Mouse (Mus musculus) stomach, postnatal 0 days (tissue): ENCODE results near the gene Trpv2. TPM values are rescaled to one million over a fixed set of nuclear protein-coding genes. Genes with fewer than 3 reads are reported as not detected.

Experiments used
- ATAC-seq: fragments of 200-750 bp; cut with Nextera tagmentation; 2 replicates; pipeline ENCODE4 v1.8.0; 2017; ENCODE audit not compliant: low FRiP score, low TSS enrichment
- DNase-seq: peaks from one replicate; pipeline ENCODE4 v3.0.0-alpha.2; 2016; ENCODE audit warnings: low spot score
- H3K27ac ChIP-seq: fragments of 300-500 bp; sonication (generic); replicated peaks from 2 replicates; pipeline ENCODE4 v1.5.1; 2014; ENCODE audit warnings: mild to moderate bottlenecking, control low read depth
- H3K27me3 ChIP-seq: fragments of 300-500 bp; sonication (generic); 2 replicates; pipeline ENCODE4 v1.6.1; 2014; ENCODE audit warnings: low read length; ENCODE audit not compliant: control insufficient read depth, insufficient read depth
- H3K36me3 ChIP-seq: fragments of 300-500 bp; sonication (generic); 2 replicates; pipeline ENCODE4 v1.6.1; 2014; ENCODE audit warnings: low read length, mixed read lengths; ENCODE audit not compliant: control insufficient read depth, insufficient read depth
- H3K4me1 ChIP-seq: fragments of 300-500 bp; sonication (generic); replicated peaks from 2 replicates; pipeline ENCODE4 v1.6.1; 2014; ENCODE audit warnings: antibody characterized with exemption; ENCODE audit not compliant: control insufficient read depth, insufficient read depth
- H3K4me2 ChIP-seq: fragments of 300-500 bp; sonication (generic); replicated peaks from 2 replicates; pipeline ENCODE4 v1.6.1; 2014; ENCODE audit warnings: low read depth, mild to moderate bottlenecking, control low read depth, moderate library complexity
- H3K4me3 ChIP-seq: fragments of 300-500 bp; sonication (generic); 2 replicates; pipeline ENCODE4 v1.5.1; 2014; ENCODE audit warnings: low read depth, low read length, control low read depth
- H3K9ac ChIP-seq: fragments of 300-500 bp; sonication (generic); 2 replicates; pipeline ENCODE4 v1.6.1; 2014; ENCODE audit warnings: mild to moderate bottlenecking, low read length, control low read depth, mixed read lengths
- H3K9me3 ChIP-seq: fragments of 300-500 bp; sonication (generic); 2 replicates; pipeline ENCODE4 v1.6.1; 2016; ENCODE audit warnings: low read length; ENCODE audit not compliant: control insufficient read depth
- CTCF ChIP-seq: IDR thresholded peaks from 2 replicates; pipeline ENCODE4 v1.5.1; 2016; ENCODE audit warnings: antibody characterized with exemption, low read depth, mild to moderate bottlenecking, moderate library complexity
- EP300 ChIP-seq: optimal IDR thresholded peaks from 2 replicates; pipeline ENCODE3; 2016; ENCODE audit warnings: antibody characterized with exemption
- WGBS: fragments of 180-500 bp; shearing (Covaris S2); extraction: QIAGEN DNeasy Blood & Tissue Kit; methylation state at CpG from one replicate; pipeline ENCODE4 v1.1.7; 2014; 5-methylcytosine and 5-hydroxymethylcytosine counted together
- polyA plus RNA-seq: library from polyadenylated mRNA; unstranded; fragments of >200 nt; fragmentation: Nextera tagmentation; extraction: Ambion mirVana; gene quantifications from 2 replicates; pipeline ENCODE4 v1.2.1, GENCODE M21; 2015

Trpv2 gene
- polyA plus RNA-seq, 1 experiment from 2014 or later: 11.0 TPM

- 0 out of 2 replicates have a peak, but pooled peaks cover 3% of the 10 kb centered on the region for H3K36me3 ChIP-seq
These were observed 23.5 kb upstream of the Trpv2 start, which contains the start of gene Ubb for GRCm38 (mm10) chr11:62550727-62551225. Ubb (plus strand) TSS chr11:62551171.

DNA sequence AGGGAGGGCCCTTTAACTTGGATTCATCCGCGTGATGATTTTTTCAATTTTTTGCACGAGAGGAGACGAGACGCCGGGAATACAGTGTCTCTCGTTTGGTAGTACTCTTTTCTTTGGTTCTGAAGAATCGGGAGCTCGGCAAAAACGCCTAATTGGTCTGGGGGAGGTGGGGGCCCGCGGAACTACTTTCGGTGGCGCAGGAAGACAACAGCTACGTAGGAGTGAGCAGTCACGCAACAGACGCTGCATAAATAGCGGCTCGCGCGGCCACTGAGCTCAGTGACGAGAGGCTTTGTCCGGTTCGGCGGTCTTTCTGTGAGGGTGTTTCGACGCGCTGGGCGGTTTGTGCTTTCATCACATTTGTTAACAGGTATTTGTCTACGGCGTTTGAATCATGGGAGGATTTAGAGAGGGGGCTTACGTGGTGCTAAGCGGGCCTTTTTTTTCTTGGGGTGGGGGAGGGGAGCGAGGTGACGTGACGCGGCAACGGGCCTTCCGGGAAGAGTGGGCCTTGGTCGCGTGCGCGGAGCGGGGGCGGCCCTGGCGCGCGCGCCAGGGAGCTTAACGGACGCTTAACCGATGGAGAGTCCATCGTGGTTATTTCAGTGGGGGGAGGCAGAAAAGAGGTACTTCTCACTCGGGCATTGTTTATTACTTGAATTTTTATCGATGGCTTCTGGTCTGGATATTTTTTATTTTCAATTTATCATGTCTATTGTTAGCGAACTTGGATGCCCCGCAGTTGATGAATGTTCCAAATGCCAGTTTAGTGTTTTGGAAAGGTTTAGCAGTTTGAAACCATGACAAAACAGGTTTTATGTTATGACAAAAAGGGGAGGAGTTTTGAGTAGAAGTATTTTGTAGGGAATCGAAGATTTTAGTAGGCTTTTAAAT, 22.8 kb upstream of the Trpv2 start:
- H3K27ac ChIP-seq: peak overlapping the region; percentile 73
- H3K4me3 ChIP-seq: peak overlapping the region; percentile 68
- H3K36me3 ChIP-seq: 0 out of 2 replicates have a peak, but pooled peaks cover 3% of the 10 kb centered on the region
- H3K27me3 ChIP-seq: no peaks in the 10 kb centered on the region
- no peaks in the 10 kb centered on the region for H3K9me3 ChIP-seq
- peak overlapping the region; percentile 61 for H3K4me2 ChIP-seq
- peaks cover 3% of the 10 kb centered on the region; the same call in 1 of the 2 replicates for H3K4me1 ChIP-seq
- TF ChIP-seq EP300 (peak; percentile 78), CTCF (no peak)
- ATAC-seq (peak; percentile 79), DNase-seq (peak; percentile 89)
- peak overlapping the region; percentile 75 for H3K9ac ChIP-seq
- WGBS: under 1% methylated on average over 58 of the region's 58 CpGs

More at GRCm38 (mm10) chr11:62550727-62551225, 23.5 kb upstream of the Trpv2 start, which contains the start of gene Ubb:
- Histone ChIP-seq H3K9me3 (no peaks in the 10 kb centered on the region), H3K4me1 (peaks cover 3% of the 10 kb centered on the region; the same call in 1 of the 2 replicates), H3K4me3 (peak within 1 kb of the TSS; percentile 68), H3K27me3 (no peaks in the 10 kb centered on the region), H3K27ac (peak within 1 kb of the TSS; percentile 99), H3K9ac (peak within 1 kb of the TSS; percentile 88), H3K4me2 (peak within 1 kb of the TSS; percentile 77)
- no peak; the same call in 1 of the 2 replicates for TF ChIP-seq CTCF
- TF ChIP-seq EP300: no peak
- peak; percentile 94 for ATAC-seq
- peak; percentile 99 for DNase-seq
- WGBS: 0% methylated on average over 32 of the region's 40 CpGs

DNA sequence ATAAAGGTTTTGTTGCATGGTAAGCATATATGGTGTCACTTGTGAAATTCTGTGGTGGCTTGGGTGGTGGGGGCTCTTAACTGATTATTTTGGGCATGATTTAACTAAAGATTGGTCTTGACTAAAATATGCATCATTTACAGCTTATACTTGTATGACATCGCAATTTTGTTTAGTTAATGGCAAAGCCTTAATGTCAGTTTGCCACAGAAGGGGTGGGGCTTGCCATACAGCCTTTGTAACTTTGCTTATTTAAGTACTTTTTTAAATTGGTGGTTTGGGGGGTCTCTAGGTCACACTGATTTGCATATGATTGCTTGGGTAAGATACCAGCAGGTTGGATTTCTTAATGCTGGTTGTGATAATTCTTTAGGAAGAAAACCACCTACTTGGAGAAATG, 21.1 kb upstream of the Trpv2 start:
- H3K36me3 ChIP-seq: 0 out of 2 replicates have a peak, but pooled peaks cover 3% of the 10 kb centered on the region
- DNase-seq: no peak
- peak overlapping the region; percentile 76 for H3K4me2 ChIP-seq
- H3K9me3 ChIP-seq: no peaks in the 10 kb centered on the region
- TF ChIP-seq EP300 (no peak), CTCF (no peak)
- ATAC-seq: no peak
- H3K4me3 ChIP-seq: peak overlapping the region; percentile 46
- H3K4me1 ChIP-seq: peaks cover 3% of the 10 kb centered on the region; the same call in 1 of the 2 replicates
- no peak overlapping the region for H3K27ac ChIP-seq
- H3K27me3 ChIP-seq: no peaks in the 10 kb centered on the region
- H3K9ac ChIP-seq: no peak overlapping the region; the same call in 1 of the 2 replicates
- WGBS: 5% methylated on average over 1 of the region's 1 CpGs

DNA sequence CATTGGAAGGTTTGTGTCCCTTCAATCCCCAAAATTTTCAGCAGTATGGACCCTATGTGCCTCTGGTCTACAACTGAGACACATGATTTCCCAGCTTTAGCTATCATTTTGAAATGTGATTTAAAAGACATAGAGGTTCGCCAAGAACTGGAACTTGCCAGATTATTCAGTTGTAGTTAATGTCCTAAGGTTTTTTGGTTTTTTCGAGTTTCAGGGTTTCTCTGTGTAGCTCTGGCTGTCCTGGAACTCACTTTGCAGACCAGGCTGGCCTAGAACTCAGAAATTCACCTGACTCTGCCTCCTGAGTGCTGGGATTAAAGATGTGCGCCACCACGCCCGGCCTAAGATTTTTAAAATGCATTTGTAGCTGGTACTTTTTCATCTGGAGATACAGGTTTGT, 20.7 kb upstream of the Trpv2 start:
- DNase-seq: no peak
- H3K4me1 ChIP-seq: peaks cover 3% of the 10 kb centered on the region; the same call in 1 of the 2 replicates
- 68% methylated on average over 5 of the region's 5 CpGs for WGBS
- no peaks in the 10 kb centered on the region for H3K27me3 ChIP-seq
- peak overlapping the region; percentile 46 for H3K4me3 ChIP-seq
- no peak overlapping the region; the same call in 1 of the 2 replicates for H3K9ac ChIP-seq
- no peak overlapping the region for H3K27ac ChIP-seq
- 0 out of 2 replicates have a peak, but pooled peaks cover 3% of the 10 kb centered on the region for H3K36me3 ChIP-seq
- peak overlapping the region; percentile 76 for H3K4me2 ChIP-seq
- no peaks in the 10 kb centered on the region for H3K9me3 ChIP-seq
- TF ChIP-seq CTCF (no peak), EP300 (no peak)
- ATAC-seq: no peak

GRCm38 (mm10) chr11:62554163-62554855, 20.0 kb upstream of the Trpv2 start:
- DNase-seq (no peak), ATAC-seq (no peak)
- Histone ChIP-seq H3K4me3 (peak overlapping the region; percentile 46), H3K27me3 (no peaks in the 10 kb centered on the region), H3K4me2 (peak overlapping the region; percentile 76), H3K4me1 (peaks cover 3% of the 10 kb centered on the region; the same call in 1 of the 2 replicates), H3K9me3 (no peaks in the 10 kb centered on the region), H3K9ac (no peak overlapping the region), H3K27ac (no peak overlapping the region), H3K36me3 (0 out of 2 replicates have a peak, but pooled peaks cover 3% of the 10 kb centered on the region)
- 67% methylated on average over 5 of the region's 5 CpGs for WGBS
- no peak for TF ChIP-seq EP300
- no peak for TF ChIP-seq CTCF
